Mouse (Mus musculus) bone marrow macrophage, adult 2 months (primary cell): Measurements from ENCODE around the gene Hoxd10.

ENCODE experiments used
- CTCF ChIP-seq: IDR thresholded peaks from 2 replicates; pipeline ENCODE4 v1.5.1; 2012; ENCODE audit warnings: low read depth, mild to moderate bottlenecking, low read length, moderate library complexity
- POLR2A ChIP-seq: IDR thresholded peaks from 2 replicates; pipeline ENCODE4 v1.6.1; 2012; ENCODE audit warnings: mild to moderate bottlenecking, low read depth, low read length, borderline replicate concordance

DNA sequence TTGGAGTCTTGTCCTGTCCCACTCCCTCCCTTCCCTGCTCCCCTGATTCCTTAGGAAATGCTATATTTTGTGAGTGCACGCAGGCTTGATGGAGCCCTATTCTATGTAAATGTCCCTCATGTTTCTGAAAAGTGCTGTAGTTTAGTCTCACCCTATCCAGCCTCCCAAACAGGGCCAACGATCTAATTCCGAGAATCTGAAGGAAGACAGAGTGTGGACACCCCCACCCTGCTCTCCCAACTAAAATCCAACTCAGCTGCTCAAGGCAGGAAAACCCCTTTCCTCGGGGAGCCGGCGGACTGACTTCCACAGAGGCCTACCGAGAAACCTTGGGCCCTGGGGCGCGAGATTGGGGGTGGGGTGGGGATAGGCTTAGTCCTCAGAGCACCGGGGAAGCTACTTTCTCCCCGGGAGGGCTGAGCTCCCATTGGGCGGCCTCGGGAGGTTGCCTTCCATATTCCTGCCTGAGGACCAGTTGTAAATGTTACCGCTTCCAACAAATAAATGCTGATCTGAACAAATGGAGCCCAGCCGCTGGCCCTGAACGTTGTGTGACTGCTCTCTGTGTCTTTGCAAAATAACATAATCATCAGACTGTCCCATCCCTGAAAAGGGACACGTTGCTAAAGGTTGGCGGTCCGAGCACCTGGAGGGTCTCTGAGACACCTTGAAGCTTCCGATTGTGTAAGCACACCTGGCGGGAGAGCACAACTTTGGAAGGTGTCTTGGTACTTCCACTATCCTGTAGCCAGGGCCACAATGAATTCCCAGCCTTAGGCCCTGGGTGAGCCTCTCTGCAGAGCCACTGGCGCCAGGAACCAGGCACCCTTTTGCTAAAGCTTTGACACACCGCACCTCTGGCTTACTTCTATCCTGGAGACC, 8.2 kb downstream of the Hoxd10 start:
- TF ChIP-seq POLR2A (no peak), CTCF (no peak)
